Mouse (Mus musculus): ENCODE measurements around the gene Scml4. TPM values are rescaled to one million over a fixed set of nuclear protein-coding genes. Genes with fewer than 3 reads are reported as not detected.

Gene Scml4
- polyA plus RNA-seq, 1 experiment = 1.9 TPM

DNA sequence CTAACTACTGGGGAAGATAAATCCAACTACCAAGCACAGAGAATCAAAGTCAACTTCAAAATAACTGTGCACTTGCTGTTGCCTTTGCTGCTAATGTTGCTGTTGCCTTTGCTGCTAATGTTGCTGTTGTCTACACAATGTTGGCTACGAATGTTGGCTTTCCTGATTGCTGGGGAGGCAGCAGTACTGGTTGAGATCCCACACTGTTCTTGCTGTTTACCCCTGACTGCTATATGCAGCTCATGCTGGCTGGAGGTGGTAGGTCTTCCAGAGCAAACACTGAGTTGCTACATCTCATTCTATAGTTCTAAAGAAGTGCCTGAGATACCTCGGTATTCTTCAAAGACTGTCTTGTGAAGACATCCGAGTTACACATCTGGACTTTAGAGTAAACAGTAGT is 36.5 kb downstream of the Scml4 start:
- DNase-seq (ENCODE audit: extremely low spot score in 1 of 2, low spot score in 1 of 2) = no peak

DNA sequence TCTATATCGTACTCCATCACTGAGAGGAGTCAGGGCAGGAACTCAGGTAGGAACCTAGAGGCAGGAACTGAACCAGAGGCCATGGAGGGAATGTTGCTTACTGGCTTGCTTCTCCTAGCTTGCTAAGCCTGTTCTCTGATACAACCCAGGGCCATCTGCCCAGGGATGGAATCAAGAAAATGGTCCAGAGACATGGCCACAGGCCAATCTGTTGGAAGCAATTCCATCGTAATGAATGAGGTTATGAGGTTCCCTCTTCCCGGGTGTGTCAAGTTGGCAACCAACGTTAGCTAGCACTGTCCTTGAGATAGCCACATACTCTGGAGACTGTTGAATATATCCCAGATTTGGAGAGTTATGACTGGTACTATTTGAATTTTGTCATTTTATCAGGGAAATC is 37.0 kb downstream of the Scml4 start:
- no peak for DNase-seq (ENCODE audit: extremely low spot score in 1 of 2, low spot score in 1 of 2)

DNA sequence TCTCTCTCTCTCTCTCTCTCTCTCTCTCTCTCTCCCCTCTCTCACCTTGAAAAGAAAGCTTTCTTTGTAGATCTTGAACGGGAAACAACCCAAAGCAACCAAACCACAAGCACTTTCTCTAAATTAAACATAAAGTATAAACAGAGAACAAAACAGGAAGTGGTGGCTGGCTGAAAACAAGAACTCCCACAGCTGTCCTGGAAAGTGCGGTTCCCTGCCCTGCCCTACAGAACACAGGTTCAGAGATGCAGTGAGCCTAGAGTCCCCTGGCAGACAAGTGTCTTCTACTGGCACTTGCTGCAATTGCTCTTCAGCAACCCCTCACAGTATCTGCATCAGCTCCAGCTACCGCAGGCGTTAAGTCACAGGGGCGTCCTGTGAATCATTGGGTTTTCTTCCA is 37.5 kb downstream of the Scml4 start:
- no peak for DNase-seq (ENCODE audit: extremely low spot score in 1 of 2, low spot score in 1 of 2)

DNA sequence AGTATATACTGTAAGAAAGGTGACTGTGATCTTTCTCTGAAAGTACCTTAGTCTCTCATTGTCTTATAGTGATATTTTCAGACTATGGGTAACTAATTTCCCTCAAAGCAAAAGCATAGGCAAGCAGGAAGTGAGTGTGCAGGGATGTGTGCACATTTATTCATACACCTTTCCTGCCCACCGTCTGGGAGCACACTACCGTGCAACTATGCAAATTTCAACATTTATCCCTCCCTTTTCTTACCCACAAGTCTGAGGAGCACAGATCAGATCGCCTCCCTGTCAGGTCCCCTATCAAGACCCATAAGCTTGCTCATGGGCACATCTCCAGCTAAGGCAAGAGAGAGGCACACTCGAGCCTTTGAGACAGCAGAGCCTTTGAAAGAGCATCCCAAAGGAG is 41.2 kb downstream of the Scml4 start:
- DNase-seq (ENCODE audit: extremely low spot score in 1 of 2, low spot score in 1 of 2) = no peak

DNA sequence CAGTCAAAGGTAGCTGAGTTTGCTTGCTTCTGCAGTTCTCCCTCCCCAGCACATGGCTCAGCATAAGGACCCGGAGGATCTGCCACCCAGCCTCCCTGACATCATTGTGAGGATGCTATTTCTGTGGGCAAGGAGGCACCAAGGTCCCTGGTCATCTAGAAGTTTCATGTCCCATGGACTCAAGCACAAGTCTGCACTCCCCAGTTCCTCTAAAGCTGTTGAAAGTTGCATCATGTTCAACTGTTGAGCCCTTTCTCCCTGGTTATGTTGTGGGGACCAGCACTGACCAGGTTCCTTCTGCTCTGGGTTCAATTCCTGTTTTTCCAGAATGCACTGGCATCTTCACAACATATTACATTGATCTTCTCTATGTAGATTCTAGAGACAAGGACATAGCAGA is 42.9 kb downstream of the Scml4 start:
- DNase-seq (ENCODE audit: extremely low spot score in 1 of 2, low spot score in 1 of 2) = no peak

DNA sequence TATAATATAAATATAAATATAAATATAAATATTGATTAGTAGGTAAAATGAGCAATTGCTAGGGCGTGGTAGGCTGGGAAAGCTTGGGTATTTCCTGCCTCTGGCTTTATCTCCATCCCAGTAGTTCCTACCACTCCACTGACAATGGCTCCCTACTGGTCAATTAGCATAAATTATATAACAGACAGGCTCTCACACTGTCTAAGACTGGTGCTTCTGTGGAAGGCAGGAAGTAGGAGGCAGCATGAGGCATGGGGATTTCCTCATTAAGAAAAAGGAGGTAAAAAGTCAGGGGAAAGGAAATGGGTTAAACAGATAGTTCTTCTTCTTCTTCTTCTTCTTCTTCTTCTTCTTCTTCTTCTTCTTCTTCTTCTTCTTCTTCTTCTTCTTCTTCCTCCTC is 48.4 kb downstream of the Scml4 start:
- no peak for DNase-seq (ENCODE audit: extremely low spot score in 1 of 2, low spot score in 1 of 2)

DNA sequence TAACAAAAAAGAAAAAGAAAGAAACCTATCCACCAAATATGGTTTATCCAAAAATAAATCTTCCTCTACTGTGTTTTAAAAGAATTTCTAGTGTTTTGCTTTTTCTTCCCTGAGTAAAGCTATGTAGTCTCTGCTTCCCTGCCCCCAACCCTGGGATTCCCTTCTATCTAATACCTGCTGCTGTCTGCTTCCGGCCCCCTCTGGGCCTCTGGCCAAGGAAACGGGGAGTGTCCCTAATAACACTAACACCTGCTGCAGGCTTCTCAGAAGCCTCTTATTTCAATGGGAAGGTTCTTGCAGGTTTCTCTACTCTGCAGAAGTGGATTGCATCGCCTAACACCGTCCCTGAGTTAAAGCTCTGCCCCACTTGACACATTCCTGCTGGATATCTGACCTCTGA is 50.4 kb downstream of the Scml4 start:
- DNase-seq (ENCODE audit: extremely low spot score in 1 of 2, low spot score in 1 of 2) = no peak

DNA sequence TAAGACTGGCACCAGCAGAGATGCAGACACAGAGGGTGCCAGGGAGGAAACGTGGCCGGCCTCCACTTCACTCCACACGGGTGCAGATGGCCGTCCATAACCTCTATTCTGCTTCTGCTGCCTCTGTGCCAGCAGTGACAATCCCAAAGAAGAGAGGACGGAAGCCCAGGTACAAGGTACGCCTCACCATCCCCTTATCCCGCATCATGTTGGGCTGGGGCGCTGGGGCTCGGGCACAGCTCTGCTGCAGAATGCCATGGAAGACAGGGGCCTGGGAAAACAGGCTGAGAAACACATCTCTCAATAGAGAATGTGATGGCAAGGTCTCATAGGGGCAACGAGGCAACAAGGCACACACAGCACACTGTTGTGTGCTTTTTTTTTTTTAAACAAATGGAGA is 51.9 kb downstream of the Scml4 start:
- no peak for DNase-seq (ENCODE audit: extremely low spot score in 1 of 2, low spot score in 1 of 2)

DNA sequence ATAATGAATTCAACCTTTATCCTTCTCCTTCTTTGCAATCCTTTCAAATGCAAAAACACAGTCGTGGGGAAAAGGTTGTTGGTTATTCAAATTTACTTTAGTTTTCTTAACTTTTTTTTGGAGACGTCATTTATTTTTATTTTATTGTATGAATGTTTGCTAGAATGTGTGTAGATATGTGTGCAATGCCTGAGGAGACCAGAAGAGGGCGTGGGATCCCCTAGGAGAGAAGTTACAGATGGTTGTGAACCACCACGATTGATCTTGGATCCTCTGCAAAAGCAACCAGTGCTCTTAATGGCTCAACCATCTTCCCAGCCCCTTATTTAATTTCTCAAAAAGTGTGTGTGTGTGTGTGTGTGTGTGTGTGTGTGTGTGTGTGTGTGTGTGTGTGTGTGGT is 53.0 kb downstream of the Scml4 start:
- DNase-seq (ENCODE audit: extremely low spot score in 1 of 2, low spot score in 1 of 2) = no peak

DNA sequence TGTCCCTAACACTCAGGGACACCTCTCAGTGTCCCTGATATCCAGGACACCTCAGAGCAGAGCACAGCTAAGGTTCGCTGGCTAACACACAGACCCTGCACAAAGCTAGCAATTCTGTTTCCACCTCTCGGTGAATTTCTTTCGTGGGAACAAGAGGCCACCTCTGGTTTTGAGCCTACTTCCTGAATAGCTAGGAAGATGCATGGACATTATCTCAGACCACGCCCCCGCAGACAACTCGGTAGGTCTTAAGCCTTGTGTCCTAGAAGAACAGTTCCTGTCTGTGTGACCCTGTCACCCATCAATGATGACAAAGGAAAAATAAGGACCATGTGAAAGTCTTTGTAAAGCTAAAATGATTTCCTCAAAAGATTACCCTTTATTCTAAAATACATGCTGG is 54.0 kb downstream of the Scml4 start:
- DNase-seq (ENCODE audit: extremely low spot score in 1 of 2, low spot score in 1 of 2) = no peak

DNA sequence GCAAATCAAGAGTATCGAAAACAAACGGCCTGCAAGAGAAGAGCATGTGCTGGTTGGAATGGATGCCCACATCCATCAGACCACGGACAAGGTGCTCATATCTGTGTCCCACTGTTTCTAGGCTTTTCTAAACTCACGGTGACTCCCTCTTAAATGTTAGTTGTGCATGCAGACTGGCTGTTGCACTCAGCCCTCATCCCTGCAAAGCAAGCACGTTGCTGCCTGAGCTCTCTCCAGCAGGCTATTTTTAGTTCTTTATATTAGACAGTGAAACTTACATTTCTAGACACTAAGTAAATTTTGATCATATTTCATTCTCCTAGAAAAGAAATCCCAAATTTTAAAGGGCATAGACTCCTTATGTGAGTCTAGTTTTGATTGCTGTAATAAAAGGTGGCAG is 57.2 kb downstream of the Scml4 start:
- no peak for DNase-seq (ENCODE audit: extremely low spot score in 1 of 2, low spot score in 1 of 2)

DNA sequence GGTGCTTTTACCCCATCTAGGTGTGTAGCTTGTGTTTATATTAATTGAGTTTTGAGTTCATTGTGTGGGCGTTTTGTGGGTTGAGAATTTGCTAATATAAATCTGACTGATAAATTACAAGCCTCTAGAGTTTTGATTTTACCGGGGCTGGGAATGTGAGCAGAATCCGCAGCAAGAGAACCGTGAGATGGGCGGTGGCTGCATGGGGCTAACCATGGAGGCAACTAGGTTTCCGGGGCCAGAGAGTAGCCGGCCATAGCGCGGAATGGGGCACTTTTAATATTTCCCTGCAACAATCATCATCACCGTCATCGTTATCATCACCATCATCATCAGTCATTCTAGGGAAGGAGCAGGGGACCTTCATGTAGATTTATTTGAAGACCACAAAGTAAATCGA is 59.6 kb downstream of the Scml4 start:
- no peak for DNase-seq (ENCODE audit: extremely low spot score in 1 of 2, low spot score in 1 of 2)

DNA sequence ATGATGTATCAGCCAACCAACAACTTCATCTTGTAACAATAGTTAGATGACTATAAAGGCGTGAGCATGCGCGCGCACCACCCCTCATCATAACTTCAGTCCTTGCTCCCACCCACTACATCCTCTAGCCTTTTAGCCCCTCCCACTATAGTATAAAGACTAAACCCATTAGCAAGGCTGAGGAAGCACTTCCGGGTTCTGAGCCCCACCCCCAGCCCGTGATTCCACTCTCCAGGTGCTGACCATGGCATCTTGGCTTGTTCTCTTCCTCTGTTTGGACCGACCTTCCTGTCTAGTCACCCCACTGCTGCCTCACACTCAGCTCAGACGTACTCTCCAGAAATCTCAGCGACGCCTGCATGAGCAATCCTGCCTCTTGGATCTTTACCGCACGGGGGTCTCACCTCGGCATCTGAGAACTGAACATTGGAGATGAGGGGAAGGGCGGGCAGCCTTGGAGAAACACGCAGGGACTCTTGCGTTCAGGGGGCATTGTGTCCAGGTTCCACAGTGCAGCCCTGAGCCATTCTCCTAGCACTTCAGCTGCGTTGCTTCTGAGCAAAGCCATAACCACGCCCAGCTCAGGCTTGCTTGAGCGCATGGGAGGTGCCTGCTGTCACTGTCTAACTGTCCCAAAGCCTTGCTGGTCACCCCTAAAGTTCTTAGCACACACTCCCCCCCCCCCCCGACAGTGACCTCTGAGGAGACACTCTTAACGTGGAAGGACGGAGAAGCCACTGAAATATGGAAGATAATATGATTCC is 65.1 kb downstream of the Scml4 start:
- no peak for DNase-seq (ENCODE audit: extremely low spot score in 1 of 2, low spot score in 1 of 2)

DNA sequence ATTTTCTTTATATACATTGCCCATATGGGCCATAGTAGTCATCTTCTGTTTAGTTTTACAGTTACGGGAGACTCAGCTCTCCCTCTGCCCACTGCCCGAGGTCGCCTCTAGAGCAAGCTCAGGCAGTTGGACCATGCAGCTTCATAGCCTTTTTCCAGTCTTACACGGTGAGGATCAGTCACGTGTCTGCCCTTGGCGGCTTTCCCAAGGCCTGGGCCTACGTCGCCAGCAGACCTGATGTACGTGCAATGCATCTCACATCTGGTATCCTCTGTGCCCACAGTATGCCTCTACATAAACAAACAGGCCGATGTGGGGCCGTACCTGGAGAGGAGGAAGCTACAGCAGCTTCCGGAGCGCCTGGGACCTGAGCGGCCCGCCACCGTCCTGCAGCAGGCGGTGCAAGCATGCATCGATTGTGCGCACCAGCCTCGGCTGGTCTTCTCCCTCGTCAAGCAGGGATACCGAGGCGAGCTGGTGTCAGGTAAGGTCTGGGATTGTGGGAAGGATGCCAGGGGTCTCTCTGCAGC is 70.0 kb downstream of the Scml4 start:
- no peak for DNase-seq (ENCODE audit: extremely low spot score in 1 of 2, low spot score in 1 of 2)

DNA sequence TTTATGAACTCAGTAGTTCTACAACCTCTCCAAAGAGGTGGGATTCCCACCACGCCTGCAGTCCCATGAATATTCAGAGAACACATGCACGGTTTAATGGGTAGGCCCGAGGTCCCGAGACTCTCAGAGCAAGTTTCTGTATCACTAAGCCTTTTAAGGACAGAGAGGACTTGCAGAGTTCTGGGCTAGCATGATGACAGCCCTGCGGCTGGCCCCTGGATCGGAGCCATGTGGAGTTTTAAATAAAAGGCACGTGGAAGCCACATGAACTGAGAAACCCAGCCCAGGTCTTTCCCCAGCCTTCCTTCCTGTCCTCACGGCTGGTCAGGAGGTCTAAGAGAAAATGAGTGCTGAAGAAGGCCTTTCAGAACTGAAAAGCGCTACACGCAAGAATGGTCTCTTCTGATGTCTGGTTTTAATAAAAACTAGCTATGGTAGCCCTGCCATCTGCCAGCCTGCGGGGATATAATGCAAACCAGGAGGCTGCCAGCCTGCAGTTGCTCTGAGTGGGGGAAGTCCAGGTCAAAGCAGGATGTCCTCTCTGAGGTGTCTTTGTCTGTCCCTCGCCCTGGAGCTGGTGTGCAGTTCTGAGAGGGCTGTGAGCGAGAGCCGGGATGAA is 72.8 kb downstream of the Scml4 start:
- no peak for DNase-seq (ENCODE audit: extremely low spot score in 1 of 2, low spot score in 1 of 2)

DNA sequence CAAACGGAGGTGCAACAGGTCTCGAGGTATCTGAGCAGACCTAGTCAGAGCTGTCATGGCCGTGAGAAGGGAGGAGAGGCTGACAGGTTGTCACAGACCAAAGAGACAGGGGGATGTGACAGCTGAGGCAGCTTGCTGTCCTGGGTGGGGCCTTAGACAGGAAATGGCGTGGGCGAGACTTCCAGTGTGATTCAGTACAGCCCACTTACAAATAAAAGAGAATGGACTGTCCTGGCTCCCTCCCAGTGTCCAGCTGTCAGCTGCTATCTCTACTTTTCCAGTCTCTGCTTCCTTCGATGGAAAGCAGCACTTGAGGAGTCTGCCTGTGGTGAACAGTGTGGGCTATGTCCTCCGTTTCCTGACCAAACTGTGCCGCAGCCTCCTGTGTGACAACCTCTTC is 74.5 kb downstream of the Scml4 start:
- no peak for DNase-seq (ENCODE audit: extremely low spot score in 1 of 2, low spot score in 1 of 2)

DNA sequence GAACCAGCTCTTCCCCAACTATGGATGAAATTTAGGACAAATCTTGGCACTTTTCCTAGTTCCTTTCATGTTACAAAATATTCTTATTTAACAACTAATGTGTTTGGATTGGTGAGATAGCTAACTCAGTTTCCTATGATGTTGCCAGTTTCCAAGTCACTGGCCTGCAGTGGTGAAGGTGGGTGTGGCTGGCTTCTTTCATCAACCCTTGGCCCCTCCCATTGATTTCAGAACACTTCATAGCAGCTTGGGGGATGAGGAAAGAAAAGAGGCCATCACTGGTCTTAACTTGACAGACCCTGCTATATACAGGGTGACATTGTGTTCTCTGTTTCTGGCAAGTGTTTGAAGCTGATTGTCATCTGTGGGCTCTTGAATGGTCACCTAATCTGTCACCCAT is 76.0 kb downstream of the Scml4 start:
- no peak for DNase-seq (ENCODE audit: extremely low spot score in 1 of 2, low spot score in 1 of 2)

DNA sequence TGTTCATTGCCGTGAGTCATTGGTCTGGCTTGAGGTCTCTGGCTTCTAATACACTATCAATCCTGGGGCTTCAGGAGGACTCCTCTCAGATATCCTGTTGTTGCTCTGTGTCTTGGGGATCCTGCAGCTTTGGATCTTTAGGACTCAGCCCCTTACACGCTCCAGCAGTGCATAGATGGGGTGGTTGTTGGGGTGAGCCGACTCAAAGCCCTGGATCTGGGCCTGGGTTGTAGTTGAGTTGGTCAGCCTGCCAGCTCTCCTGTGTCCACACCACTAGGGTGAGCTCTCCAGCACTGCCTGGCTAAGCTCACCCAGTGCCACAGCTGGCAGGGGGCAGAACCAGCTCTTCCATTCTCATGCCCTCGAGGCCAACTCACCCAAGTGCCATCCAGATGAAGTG is 78.2 kb downstream of the Scml4 start:
- DNase-seq (ENCODE audit: extremely low spot score in 1 of 2, low spot score in 1 of 2) = no peak

DNA sequence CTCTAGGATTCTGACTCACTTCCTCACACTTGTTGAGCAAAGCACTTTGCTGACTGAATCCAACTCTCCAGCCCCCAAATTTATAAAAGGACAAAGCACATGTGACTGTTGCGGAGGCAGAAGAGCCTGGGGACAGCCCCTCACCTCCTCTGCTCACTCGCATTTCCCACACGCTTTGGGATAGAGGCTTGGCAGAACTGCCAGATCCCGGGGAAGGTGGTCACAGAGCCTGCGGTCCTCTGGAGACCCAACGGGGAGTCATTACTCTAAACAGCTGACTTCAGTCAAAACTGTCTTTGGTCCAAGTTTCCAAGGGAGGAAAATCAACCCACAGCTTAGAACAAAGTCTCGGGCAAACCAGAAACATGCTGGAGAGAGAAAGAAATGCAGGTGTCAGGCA is 79.5 kb downstream of the Scml4 start:
- no peak for DNase-seq (ENCODE audit: extremely low spot score in 1 of 2, low spot score in 1 of 2)

DNA sequence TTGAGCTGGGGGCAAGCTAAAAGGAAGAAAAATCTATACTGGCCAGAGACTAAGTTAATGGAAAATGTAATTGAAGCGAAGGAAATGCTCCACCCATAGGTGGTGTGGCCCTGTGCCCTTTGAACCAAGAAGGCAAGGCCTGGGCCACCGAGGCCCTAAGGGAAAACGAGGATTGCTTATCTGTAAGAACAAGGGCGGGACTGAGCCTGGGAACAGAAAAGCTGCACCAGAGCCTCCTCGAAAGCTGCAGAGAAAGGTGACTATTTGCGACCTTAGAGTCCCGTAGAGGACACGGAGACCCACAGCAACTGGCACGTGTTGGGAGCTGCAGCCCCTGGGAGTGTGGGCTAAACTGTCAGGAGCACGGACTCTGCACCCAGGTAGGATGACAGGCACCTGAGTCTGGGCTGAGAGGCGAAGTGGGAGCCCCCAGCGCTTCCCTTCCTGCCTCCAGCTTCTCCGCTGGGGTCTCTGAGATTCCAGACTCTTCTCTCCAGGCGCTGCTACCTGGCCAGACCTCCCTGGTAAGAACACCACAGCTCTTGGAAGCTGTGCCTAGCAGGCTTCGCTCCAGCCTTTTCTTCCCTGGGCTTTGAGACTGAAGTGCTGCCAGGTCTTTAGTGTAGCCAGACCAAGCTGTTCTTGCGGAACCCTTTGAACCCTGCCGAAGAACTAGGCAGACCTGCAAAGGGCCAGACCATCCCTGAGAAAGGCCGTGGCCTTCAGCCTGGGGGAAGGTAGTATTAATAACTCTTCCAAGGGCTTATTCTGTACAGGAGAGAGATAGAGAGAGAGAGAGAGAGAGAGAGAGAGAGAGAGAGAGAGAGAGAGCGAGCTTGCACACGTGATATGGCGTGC is 80.3 kb downstream of the Scml4 start:
- no peak for DNase-seq (ENCODE audit: extremely low spot score in 1 of 2, low spot score in 1 of 2)

DNA sequence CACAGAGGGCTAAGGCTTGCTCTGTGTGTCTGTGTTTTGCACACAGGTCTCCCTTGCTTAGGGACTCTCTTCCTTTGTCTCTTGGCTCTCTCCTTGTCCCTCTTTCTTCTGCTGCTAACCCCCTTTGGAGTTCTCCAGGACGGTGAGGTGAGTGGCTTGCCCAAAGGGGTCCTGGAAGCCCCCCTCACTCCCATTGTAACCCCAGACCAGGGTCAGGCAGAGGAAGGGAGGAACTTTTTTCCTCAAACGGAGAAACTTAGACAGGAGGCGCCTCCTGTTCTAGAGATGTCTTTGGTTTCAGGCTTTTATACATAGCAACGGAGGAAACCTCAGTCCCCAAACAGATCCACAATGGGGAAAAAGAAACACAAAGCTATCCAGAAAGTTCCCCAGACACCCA is 81.1 kb downstream of the Scml4 start:
- no peak for DNase-seq (ENCODE audit: extremely low spot score in 1 of 2, low spot score in 1 of 2)

Data from frontal cortex, adult 2 months (tissue).